Mouse (Mus musculus) common myeloid progenitor, adult 5-6 weeks (primary cell): ENCODE measurements at regions not wholly inside any gene's neighbourhood (a gene's known extent, or its start where the extent isn't known, plus 50 kb on each side); places are given as distances from the start of the nearest gene placed in this dataset.

Source experiments
- ATAC-seq: replicated peaks from 2 replicates; pipeline ENCODE4 v1.8.0; 2016; ENCODE audit warnings: low read depth, mild to moderate bottlenecking, moderate TSS enrichment, inconsistent platforms; ENCODE audit not compliant: poor library complexity, severe bottlenecking

DNA sequence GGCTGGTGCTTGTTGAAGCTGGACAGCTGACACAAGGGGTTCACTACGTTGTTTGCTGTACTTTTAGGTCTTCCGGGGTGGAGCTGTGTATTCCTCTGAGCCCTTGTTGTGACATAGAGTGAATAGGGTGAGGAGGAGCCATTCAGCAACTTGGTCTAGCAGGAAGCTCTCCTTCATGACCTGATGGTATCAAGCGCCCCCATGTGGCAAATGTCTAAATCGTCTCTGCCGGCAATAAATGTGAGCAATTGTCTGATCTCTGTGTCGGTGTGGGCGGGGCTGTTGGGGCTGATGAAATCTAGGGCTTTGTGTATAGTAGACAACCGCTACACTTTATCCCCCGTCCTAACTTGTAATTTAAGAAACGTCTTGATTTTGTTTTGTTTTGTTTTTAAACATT, 79.2 kb upstream of the Serbp1 start:
- ATAC-seq = peak; percentile 93

DNA sequence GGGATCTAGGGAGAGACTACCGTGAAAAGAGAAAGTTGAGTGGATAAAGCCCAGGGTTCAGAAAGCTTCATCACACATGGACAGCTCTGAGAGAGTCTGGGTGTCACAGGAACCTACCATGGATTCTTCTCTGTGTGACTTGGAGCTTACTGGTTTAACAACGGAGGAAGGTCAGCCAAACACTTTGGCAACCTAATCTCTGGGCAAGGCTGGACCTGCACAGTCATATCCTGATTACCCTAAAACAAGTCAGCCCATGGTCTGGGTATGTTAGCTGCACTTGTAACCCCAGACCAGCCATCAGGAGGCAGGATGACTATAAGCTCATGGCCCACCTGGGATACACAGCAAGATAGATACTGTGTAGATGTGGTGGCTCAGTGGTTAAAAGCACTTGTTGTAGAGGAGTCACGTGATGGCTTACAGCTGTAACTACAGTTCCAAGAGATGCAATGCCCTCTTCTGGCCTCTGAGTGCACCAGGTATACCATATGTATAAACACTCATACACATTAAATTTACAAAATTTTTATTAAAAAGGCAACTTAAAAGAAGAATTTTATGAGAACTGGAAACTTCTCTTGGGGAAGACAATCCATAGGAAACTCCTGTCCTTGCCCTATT, 85.0 kb upstream of the Serbp1 start:
- ATAC-seq = peak; percentile 35

DNA sequence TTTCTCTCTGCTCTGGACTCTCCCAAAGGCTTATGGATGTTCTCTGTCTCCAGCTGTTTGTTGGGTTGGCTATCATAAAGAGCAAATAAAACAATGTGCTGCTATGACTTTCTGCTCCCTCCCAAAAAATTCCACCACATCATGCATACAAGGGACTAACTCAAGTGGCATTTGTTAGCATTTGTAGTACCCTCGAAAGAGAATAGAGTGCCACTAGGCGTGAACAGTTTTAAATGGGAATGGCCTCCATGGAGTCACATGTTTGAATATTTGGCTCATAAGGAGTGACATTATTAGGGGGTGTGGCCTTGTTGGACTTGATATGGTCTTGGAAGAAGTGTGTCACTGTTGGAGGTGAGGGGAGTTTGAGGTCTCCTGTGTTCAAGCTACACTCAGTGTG, 86.5 kb upstream of the Serbp1 start:
- no peak for ATAC-seq

DNA sequence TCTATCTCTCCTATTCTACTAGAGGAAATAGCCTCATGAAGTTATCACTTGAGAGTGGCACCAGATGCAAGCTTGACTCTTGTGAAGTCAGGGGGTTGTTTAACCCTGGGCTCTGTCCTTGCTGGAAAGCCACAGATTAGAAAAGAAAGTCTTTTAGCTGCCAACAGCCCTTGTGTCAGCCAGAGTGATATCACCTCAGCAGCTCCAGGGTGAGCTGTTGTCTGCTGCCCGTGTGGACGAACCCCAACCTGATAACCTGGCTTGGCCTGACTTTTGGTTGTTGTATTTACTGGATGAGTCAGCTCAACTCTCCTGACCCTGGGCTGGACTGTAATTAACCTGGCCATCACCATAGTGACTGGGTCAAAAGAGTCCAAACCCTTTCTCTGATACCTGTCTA, 88.6 kb upstream of the Serbp1 start:
- peak; percentile 86 for ATAC-seq

DNA sequence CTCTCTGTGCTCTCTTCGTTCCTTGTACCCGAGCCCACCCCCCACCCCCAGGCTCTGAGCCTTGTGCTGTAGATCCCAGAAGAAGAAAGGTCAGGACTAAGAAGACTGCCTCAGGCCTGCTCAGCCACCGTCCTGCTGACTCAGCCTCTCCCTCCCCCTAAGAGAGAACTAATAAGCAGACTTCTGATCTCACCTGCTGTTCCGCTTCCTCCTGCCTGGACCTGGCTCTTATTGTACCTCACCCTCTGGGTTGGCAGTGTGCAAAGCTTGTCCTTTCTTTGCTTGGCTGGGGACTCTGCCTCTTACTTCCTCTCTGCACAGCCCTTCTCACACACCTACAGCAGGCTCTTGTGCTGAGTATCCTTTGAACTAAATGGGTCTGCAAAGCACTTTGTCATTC, 91.3 kb upstream of the Serbp1 start:
- 0 out of 2 replicates have a peak, but pooled peaks have one; percentile 4 for ATAC-seq

DNA sequence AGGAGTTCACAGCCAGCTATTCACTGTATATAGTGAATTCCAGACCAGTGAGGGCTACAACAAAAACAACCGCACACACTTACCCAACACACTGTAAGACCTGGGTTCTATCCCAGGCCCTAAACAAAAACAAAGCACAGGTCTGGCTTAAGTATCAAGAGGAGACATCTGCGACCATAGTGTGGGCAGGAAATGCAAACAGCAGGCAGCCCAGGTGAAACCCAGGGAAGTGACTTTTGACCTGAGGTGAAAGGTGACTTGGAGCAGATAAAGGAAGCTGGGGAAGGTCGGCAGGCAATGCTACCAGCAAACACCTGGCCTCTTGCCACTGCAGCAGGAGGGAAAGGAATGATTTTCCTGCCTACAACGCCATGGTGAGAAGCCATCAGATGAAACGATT, 92.0 kb upstream of the Serbp1 start:
- no peak for ATAC-seq

DNA sequence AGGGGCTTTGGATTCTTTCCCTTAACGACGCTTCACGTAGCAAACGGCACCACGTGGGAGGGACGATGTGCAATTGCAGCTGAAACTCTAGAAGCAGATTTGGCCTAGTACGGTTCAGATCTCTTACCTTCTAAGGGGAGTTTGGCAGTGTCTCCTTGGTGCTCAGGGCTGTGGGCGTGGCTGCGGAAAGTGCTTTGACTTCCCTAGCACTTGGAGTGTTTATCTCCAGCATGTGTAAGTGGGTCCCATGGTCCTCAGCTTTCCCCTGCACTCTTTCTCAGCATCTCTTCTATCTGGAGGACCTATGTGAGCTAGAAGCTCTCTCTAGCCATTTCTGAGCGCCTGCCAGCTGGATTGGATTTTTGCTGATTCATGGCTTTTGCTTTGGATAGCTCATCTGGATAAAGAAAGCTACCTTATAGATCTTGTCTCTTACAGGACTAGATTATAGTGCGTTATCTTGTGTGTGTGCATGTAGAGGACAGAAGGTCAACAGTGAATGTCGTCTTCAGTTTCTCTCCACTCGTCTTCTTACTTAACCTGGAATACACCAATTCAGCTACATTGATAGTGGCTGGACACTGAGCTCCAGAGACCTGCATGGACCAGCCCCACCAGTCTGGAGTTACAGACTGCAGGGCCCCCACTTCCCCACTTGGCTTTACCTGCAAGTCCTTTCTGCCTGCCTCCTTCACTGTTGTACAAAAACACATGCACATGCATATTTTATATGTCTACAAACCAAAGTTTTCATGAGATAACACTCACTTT, 92.8 kb upstream of the Serbp1 start:
- ATAC-seq = no peak

DNA sequence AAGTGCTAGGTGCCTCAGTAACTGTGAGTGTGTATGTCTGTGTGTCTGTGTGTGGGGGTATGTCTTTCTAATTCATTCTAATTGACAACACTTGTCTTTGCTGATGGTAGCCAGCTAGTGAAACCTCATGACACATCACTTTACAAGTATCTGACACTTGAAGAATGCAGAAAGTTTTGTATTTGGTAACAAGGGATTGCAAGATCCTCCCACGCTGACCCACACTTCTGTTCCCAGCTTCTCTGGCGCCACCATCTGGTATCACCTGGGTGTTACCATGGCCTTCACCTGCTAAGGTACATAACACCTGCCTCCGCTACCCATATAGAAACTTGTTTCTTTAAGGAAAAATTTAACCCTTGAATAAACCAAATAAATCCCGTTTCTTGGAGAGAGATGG, 95.8 kb upstream of the Serbp1 start:
- ATAC-seq = peak; percentile 39

DNA sequence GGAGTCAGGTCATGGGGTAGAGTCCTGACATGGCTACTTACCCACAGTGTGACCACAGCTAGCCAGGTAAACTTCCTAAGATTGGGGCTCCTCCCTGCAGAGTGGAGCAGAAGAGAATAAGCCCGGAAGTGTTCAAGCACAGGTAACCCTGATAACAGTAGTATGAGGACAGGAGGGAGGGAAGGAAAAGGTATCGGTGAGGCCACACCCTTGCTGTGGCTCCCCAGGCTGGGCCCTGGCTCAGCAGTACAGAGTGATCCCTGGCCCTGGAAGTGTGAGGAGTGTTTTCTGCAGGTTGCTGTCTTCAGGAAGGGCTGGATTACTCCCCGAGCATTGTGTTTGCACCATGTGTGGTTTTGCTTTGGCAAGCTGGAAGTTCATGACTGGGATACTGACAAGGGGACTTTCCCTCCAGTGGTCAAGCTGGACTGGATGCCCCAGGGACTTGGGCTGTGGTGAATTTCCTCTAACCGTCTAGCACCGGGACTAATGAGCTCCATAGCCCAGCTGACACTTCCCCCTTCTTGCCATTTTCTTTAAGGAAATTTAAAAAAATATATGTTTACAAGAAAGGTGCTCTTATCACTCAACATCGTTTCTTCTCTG, 97.2 kb upstream of the Serbp1 start:
- 0 out of 2 replicates have a peak, but pooled peaks have one; percentile 16 for ATAC-seq

DNA sequence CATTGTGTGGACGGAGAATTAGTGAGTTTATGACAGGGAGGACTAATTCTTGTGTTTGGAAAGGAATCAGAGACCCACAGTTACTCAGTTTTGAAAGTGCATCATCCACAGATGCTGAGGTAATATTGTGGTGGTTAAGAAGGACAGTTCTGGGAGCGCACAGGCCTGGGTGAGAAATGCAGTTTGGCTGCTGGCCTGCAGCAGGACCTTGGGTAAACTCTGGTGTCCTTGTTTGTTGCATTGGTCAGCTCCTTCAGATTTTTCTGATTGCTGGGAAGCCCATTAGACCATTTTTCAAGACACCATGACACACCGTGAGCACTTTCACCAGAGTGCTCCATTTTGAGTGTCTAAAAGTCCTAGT, 99.0 kb upstream of the Serbp1 start:
- ATAC-seq = no peak

DNA sequence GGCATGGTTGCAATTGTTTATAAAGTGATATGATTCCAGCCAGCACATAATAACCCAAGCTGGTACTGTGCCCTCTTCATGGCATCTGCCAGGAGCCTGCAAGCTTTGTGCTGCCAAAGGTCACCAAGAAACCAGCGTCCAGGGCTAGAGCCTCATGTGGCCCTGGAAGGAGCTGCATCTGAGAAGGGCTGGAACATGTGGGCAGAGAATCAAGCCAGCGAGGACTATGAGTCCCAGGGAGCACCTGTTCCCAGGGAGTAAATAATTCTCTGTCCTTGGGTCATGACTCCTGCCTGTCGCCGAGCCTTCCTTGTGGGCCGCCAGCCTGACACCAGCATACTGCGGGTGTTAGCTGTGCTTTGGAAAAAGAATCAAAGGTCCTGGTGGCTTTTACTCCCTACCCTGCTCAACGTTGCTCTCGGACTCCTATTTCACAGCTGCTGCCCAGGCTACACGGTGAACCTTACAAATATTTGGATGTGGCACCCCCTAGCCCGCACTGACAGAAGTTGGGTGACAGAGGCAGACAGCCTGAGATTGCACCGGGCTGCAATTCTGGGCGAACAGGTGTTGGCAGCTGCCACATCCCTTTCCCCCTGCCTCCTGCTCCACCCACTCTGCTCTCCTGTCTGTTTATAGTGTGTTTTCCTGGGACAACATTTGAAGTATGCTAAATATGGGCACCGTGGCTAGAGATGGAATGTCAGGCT, 99.5 kb upstream of the Serbp1 start:
- ATAC-seq = no peak

DNA sequence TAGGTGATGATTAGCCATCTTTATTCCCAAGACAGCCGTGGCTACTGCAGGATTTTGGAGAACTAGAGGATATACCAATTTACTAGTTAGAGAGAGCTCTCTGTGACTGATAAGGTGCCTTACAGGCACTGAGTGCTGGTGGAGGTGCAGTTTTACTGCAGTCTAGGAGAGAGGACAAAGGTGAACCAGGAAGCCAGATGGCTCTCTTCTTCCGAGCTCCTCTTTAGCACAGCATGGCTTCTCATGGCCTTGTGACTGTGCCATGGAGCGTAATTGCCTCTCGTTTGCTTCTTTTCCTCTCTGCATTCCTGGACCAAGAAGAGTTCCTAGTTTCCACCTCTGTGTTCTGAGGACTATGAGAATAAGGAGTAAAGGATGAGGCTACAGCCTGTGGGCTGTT, 100.2 kb upstream of the Gadd45a start:
- ATAC-seq = no peak

DNA sequence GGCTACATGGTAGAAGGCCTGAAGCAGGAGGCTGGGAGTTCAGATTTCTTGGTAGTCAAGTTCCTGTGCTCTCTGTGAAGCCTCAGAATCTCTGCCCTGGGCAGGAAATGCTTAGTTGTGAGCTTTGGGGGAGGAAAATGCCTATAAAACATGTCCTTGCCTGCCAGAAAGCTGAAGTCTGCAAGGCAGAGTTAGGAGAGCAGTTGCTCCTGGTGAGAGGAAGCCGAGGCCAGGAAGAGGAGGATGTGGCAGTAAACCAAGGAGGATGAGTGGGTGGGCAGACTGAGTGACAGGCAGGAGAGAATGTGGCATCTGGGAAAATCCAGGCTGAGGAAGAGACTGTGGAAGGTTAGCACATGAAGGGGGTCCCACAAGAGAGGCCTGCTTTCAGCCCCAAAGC, 97.7 kb upstream of the Gadd45a start:
- no peak for ATAC-seq

DNA sequence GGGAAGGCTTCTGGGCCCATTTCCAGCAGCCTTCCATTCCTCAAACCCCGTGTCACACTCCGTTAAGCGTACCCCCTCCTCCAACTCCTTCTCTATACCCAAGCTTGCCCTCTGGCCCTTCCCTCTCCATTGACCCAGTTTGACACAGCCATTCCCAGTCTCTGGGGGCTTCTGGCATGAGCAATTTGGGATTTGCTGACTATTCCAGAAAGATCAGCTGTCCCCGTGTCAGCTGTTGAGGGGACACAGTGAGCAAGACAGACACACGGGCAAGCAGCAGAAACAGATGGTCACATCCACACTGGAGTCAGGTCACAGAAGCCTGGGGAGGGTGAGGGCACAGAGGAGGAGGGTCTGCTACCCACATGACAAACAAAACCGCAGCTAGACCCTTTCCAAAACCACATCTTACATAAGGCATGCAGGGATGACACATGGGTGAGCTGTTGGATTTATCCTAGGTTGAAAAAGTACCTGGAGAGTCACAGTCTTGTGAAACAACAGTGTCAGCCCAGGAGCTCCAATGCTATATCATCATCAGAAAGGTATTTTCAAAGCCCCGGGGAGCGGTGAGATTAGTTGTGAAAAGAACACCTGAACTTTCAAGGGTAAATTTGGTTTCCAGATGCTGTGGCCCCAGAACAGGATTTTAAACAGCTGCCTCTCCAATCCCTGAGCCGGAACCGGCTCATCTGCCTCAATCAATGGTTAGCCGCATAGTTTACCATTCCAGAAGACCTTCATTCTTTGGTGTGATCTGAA, 93.5 kb upstream of the Gadd45a start:
- no peak for ATAC-seq

DNA sequence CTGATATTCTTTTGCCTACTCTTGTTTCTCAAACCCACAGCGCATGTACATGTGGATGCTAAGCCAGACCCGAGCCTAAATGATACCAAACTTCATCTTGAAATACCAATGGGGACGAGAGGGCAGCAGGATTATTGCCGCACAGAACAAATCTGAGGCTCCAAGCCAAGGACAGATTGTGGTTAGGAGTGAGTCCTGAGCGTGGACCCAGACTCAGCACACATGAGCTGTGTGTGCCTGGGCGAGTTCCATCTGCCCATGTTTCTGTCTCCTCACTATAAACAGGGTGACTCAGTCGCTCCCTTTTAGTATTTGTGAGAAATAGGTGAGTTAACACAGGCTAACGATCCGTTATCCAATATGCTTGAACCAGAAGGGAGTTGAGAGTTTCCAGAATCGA, 92.4 kb upstream of the Gadd45a start:
- ATAC-seq = peak; percentile 5; the same call in 1 of the 2 replicates

DNA sequence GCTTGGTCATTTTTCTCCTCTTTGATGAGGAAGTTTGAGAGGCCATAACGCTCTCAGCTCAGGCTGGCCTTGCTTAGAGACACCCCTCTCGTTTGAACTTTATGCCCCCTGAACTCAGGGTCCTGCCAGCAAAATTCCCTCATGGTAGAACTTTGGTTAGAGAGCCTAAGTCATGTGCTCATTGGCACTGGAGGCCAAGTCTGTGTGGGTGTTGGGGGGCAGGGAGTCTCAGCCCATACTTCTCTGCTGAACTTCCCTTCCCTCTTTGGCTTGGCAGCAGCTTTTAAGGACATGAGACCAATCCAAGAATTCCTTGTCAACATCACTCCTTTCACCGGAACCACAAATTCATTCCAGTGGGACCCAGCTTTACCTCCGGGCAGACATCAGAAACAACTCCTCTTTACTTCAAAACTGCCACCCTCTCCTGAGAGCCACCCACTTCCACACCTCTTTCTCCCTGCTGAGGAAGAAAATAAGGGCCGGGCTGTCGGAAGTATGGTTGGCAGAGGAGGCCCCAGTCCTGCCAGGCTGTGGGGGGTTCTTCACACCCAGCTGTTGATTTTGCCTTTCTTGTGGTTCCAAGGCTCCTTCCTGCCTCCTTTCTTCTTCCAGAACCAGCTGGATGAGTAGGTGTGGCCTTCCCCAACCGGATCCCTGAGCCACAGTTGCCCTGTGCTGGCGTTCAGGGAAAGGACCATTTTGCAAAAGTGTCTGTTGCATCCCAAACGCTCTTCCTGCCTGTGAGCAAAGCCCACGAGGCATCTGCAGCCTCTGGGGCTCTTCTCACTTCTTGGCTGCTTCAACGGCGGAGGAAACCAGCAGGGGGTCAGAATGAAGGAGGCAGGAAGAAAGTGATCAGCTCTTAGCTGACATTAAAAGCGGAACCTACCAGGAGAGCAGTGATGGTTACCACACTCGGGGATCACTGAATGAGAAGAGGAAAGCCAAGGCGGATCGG, 91.5 kb upstream of the Gadd45a start:
- peak; percentile 92 for ATAC-seq

DNA sequence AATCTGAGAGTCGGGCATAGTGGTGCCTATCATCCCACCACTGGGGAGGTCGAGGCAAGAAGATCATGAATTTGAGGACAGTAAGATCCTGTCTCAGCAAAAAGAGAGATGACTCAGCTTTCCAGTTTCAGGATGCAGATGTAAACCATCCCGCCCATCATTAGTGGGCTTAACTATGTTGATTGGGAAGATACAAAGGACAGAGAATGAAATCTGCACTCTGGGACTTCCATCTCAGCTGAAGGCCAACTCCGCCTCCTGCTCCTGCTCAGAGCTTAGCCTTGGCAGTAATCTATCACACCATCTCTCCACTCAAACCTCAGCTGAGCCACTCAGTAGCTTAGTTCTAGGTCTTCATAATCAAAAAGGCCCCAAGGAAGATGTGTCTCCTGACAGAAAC, 90.5 kb upstream of the Gadd45a start:
- no peak for ATAC-seq

DNA sequence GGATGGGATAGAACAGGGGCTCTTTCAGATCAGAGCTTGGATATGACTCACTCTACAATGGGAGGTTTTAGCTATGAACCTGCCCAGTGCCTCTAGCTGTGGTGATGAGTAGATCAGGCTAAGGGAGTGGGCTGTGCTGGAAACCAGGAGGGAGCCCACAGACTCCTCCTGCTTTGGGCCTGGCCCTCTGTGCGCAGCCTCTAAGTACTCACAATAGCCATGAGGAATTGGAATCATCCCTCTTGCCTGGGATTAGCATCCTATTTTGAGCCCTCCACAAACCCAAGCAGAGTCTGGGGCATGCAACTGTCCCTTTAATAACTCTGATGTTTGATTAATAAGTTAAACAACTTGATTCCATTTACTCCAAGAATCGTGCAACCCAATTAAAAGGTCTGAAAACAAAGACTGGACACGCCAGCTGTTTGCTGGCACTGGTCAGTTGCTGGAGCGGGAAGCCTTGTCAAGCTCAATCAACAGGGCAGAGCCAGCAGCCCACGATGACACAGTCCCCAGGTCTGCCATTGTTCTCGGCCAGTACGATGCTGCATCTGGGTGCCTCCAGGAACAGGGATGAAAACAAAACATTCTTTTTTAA, 88.6 kb upstream of the Gadd45a start:
- no peak for ATAC-seq

DNA sequence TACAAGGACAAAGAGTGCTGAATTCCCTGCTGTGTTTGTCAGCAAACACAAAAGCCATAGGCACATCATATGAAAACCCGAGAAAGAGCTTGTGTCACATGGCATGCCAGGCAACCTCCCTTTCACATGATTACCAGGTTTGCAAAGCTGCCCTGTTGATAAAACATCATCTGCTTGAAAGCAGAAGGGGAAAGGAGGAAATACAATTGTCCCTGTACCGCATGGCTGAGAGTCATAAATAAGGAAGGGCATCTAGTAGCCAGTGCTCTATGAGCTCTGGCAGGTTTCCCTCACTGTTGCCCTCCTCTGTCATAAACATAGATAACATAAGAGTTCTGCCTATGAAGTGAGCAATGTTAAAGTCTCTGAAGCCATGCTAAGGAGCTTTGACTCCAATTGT, 86.8 kb upstream of the Gadd45a start:
- peak; percentile 76 for ATAC-seq
